Mouse (Mus musculus): ENCODE measurements around the gene Spsb1.

Gene Spsb1

GRCm38 (mm10) chr4:149888736-149889470, 65.9 kb downstream of the Spsb1 start:
- no peak for DNase-seq (ENCODE audit: low spot score in 2 of 2)

- DNase-seq (ENCODE audit: low spot score in 2 of 2): no peak
Measured at GRCm38 (mm10) chr4:149888156-149888555, 66.7 kb downstream of the Spsb1 start.

GRCm38 (mm10) chr4:149886298-149887271, 68.3 kb downstream of the Spsb1 start:
- no peak for DNase-seq (ENCODE audit: low spot score in 2 of 2)

GRCm38 (mm10) chr4:149883990-149884389, 70.9 kb downstream of the Spsb1 start:
- no peak for DNase-seq (ENCODE audit: low spot score in 2 of 2)

- no peak for DNase-seq (ENCODE audit: low spot score in 2 of 2)
Measured at GRCm38 (mm10) chr4:149882139-149882916, 72.5 kb downstream of the Spsb1 start.

- no peak for DNase-seq (ENCODE audit: low spot score in 2 of 2)
Measured at GRCm38 (mm10) chr4:149880908-149881307, 73.9 kb downstream of the Spsb1 start.

GRCm38 (mm10) chr4:149879980-149880379, 74.9 kb downstream of the Spsb1 start:
- no peak for DNase-seq (ENCODE audit: low spot score in 2 of 2)

GRCm38 (mm10) chr4:149878021-149878449, 76.8 kb downstream of the Spsb1 start:
- DNase-seq (ENCODE audit: low spot score in 2 of 2): no peak

- no peak for DNase-seq (ENCODE audit: low spot score in 2 of 2)
Measured at GRCm38 (mm10) chr4:149877202-149877601, 77.6 kb downstream of the Spsb1 start.

- no peak for DNase-seq (ENCODE audit: low spot score in 2 of 2)
Measured at GRCm38 (mm10) chr4:149876761-149877160, 78.1 kb downstream of the Spsb1 start.

- DNase-seq (ENCODE audit: low spot score in 2 of 2): no peak
Measured at GRCm38 (mm10) chr4:149875986-149876501, 78.8 kb downstream of the Spsb1 start.

GRCm38 (mm10) chr4:149875296-149875695, 79.5 kb downstream of the Spsb1 start:
- no peak for DNase-seq (ENCODE audit: low spot score in 2 of 2)

GRCm38 (mm10) chr4:149872236-149872635, 82.6 kb downstream of the Spsb1 start:
- DNase-seq (ENCODE audit: low spot score in 2 of 2): no peak

- no peak for DNase-seq (ENCODE audit: low spot score in 2 of 2)
Measured at GRCm38 (mm10) chr4:149871582-149871981, 83.3 kb downstream of the Spsb1 start.

GRCm38 (mm10) chr4:149871014-149871413, 83.8 kb downstream of the Spsb1 start:
- DNase-seq (ENCODE audit: low spot score in 2 of 2): no peak

GRCm38 (mm10) chr4:149870412-149870811, 84.4 kb downstream of the Spsb1 start:
- DNase-seq (ENCODE audit: low spot score in 2 of 2): no peak

- no peak for DNase-seq (ENCODE audit: low spot score in 2 of 2)
Measured at GRCm38 (mm10) chr4:149868725-149869124, 86.1 kb downstream of the Spsb1 start.

- DNase-seq (ENCODE audit: low spot score in 2 of 2): no peak
Measured at GRCm38 (mm10) chr4:149868009-149868408, 86.8 kb downstream of the Spsb1 start.

- no peak for DNase-seq (ENCODE audit: low spot score in 2 of 2)
Measured at GRCm38 (mm10) chr4:149867351-149867750, 87.5 kb downstream of the Spsb1 start.

- no peak for DNase-seq (ENCODE audit: low spot score in 2 of 2)
Measured at GRCm38 (mm10) chr4:149864395-149864794, 90.4 kb downstream of the Spsb1 start.

GRCm38 (mm10) chr4:149863522-149863921, 91.3 kb downstream of the Spsb1 start:
- DNase-seq (ENCODE audit: low spot score in 2 of 2): no peak

GRCm38 (mm10) chr4:149860393-149860792, 94.5 kb downstream of the Spsb1 start:
- DNase-seq (ENCODE audit: low spot score in 2 of 2): no peak

Measured in frontal cortex, postnatal 25 days (tissue).